Mouse (Mus musculus) brown adipose tissue, adult 24 weeks (tissue): Measurements from ENCODE around the gene Adcy3. TPM values are rescaled to one million over a fixed set of nuclear protein-coding genes. Genes with fewer than 3 reads are reported as not detected.

Source experiments
- H3K27ac ChIP-seq: fragments of 200-500 bp; replicated peaks from 2 replicates; pipeline ENCODE4 v1.5.1; 2012; ENCODE audit warnings: low read depth, mild to moderate bottlenecking, low read length
- H3K4me1 ChIP-seq: fragments of 200-500 bp; 2 replicates; pipeline ENCODE4 v1.6.1; 2012; ENCODE audit warnings: low read length, mixed read lengths; ENCODE audit not compliant: control insufficient read depth, insufficient read depth, insufficient read length
- H3K4me3 ChIP-seq: fragments of 200-500 bp; 2 replicates; pipeline ENCODE4 v1.5.1; 2012; ENCODE audit warnings: low read depth, mild to moderate bottlenecking, low read length, moderate library complexity; ENCODE audit not compliant: insufficient read depth
- polyA plus RNA-seq: library from polyadenylated mRNA; stranded (reverse); fragments of >200 nt; gene quantifications from 2 replicates; pipeline ENCODE4 v1.2.4, GENCODE M21; 2012; ENCODE audit not compliant: missing spikeins, insufficient read depth, insufficient read length

Adcy3 gene
- polyA plus RNA-seq, 1 experiment: 35.8 TPM

DNA sequence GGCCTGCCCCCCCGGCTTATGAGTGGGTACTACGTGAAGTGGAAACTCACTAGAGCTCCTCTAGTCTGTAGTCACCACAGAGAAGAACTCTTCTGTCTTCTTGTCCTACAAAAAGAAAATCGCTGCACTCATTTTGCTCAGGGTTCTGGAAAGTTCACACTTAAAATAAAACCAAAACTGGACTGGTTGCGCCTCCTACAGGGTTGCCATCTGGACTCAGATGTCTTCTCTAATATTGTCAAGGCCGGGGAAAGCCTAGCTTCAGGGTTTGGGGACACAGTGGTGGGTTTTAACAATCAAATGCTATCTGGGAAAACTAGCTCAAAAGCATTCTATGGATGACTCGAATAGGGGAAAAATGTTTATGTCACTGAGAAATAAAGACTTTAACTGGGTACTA is 116.9 kb downstream of the Adcy3 start:
- Histone ChIP-seq H3K27ac (no peak overlapping the region), H3K4me1 (no peaks in the 10 kb centered on the region), H3K4me3 (no peak overlapping the region)

GRCm38 (mm10) chr12:4252742-4253655 is 120.1 kb downstream of the Adcy3 start:
- no peak overlapping the region for H3K27ac ChIP-seq
- no peak overlapping the region for H3K4me3 ChIP-seq
- H3K4me1 ChIP-seq: no peaks in the 10 kb centered on the region

Other genes starting within 250 kb of the Adcy3 start
- gene Pomc, start 178.2 kb upstream of the Adcy3 start, polyA plus RNA-seq: not detected in 2 replicates
- 2.3 and 3.3 TPM in 2 replicates for gene Efr3b, start 94.2 kb upstream of the Adcy3 start, polyA plus RNA-seq
- gene Dnajc27, start 50.5 kb upstream of the Adcy3 start, polyA plus RNA-seq: 1.8 and 3.5 TPM in 2 replicates
- gene Ptrhd1, start 100.9 kb downstream of the Adcy3 start, polyA plus RNA-seq: 10.0 and 12.2 TPM in 2 replicates
- 5.7 and 6.5 TPM in 2 replicates for gene Cenpo, start 101.2 kb downstream of the Adcy3 start, polyA plus RNA-seq